Mouse (Mus musculus) cerebellum, postnatal 25 days (tissue): ENCODE measurements around the gene Klk1b4.
"Not testable (repeated sequence)": the region's sequence is repeated elsewhere in the genome, so short reads cannot be mapped to it uniquely, and the experiment has no call there.

Source experiments
- DNase-seq, 2 experiments: peaks; one replicate each; pipeline ENCODE4 v3.0.0; 2021; ENCODE audit warnings: mixed read lengths in 2 of 2

The Klk1b4 gene

GRCm38 (mm10) chr7:44207135-44207534 lies at the start of gene Klk1b4:
Klk1b4 (plus strand) TSS chr7:44207435.
- not testable (repeated sequence) for DNase-seq

GRCm38 (mm10) chr7:44179299-44180045 lies 27.8 kb upstream of the Klk1b4 start:
- DNase-seq: no peak

GRCm38 (mm10) chr7:44186516-44186915 lies 20.7 kb upstream of the Klk1b4 start:
- not testable (repeated sequence) for DNase-seq

- DNase-seq: not testable (repeated sequence)
Measured at GRCm38 (mm10) chr7:44187936-44188335, 19.3 kb upstream of the Klk1b4 start, which contains the start of gene Klk1b24. Klk1b24 (plus strand) TSS chr7:44188236.

GRCm38 (mm10) chr7:44193466-44193865 lies 13.8 kb upstream of the Klk1b4 start:
- DNase-seq: not testable (repeated sequence)

GRCm38 (mm10) chr7:44197891-44198290 lies 9.3 kb upstream of the Klk1b4 start, which contains the start of gene Klk1b3:
Klk1b3 (plus strand) TSS chr7:44198191.
- DNase-seq: no peak

- no peak for DNase-seq
Measured at GRCm38 (mm10) chr7:44208307-44208706, 1.1 kb downstream of the Klk1b4 start.

- no peak for DNase-seq
Measured at GRCm38 (mm10) chr7:44215645-44216044, 8.4 kb downstream of the Klk1b4 start, which contains the start of gene Klk1b5. Klk1b5 (plus strand) TSS chr7:44215945.

- DNase-seq: not testable (repeated sequence)
Measured at GRCm38 (mm10) chr7:44221601-44222000, 14.4 kb downstream of the Klk1b4 start.

- not testable (repeated sequence) for DNase-seq
Measured at GRCm38 (mm10) chr7:44222335-44222734, 15.1 kb downstream of the Klk1b4 start.

GRCm38 (mm10) chr7:44225076-44225475 lies 17.8 kb downstream of the Klk1b4 start, which contains the start of gene Klk1:
Klk1 (plus strand) TSS chr7:44225360.
- DNase-seq: no peak

- no peak for DNase-seq
Measured at GRCm38 (mm10) chr7:44235909-44236308, 28.7 kb downstream of the Klk1b4 start, which contains the start of gene Gm36864. Gm36864 (plus strand) TSS chr7:44236177.

GRCm38 (mm10) chr7:44239913-44240312 lies 32.7 kb downstream of the Klk1b4 start:
- DNase-seq: no peak

- no peak for DNase-seq
Measured at GRCm38 (mm10) chr7:44240712-44241111, 33.5 kb downstream of the Klk1b4 start.

- no peak for DNase-seq
Measured at GRCm38 (mm10) chr7:44241163-44241562, 33.9 kb downstream of the Klk1b4 start.

GRCm38 (mm10) chr7:44244080-44244479 lies 36.8 kb downstream of the Klk1b4 start:
- DNase-seq: no peak

- DNase-seq: peak; percentile 94 to 95
Measured at GRCm38 (mm10) chr7:44246055-44246983, 39.1 kb downstream of the Klk1b4 start, which contains the start of the genes 1700028J19Rik and 2410002F23Rik. 1700028J19Rik (minus strand) TSS chr7:44246695. 2410002F23Rik (plus strand) TSS chr7:44246722.

- DNase-seq: no peak
Measured at GRCm38 (mm10) chr7:44246984-44247470, 39.8 kb downstream of the Klk1b4 start.

GRCm38 (mm10) chr7:44247971-44248370 lies 40.7 kb downstream of the Klk1b4 start:
- DNase-seq: no peak

GRCm38 (mm10) chr7:44249248-44249647 lies 42.0 kb downstream of the Klk1b4 start:
- DNase-seq: no peak

GRCm38 (mm10) chr7:44250732-44251275 lies 43.6 kb downstream of the Klk1b4 start:
- DNase-seq: not testable (repeated sequence)

- no peak for DNase-seq
Measured at GRCm38 (mm10) chr7:44253023-44253616, 45.9 kb downstream of the Klk1b4 start.
